Mouse (Mus musculus) CH12.LX (cell line): ENCODE data around the gene Epb41l2. TPM values are rescaled to one million over a fixed set of nuclear protein-coding genes. Genes with fewer than 3 reads are reported as not detected.

Experiments used
- DNase-seq: peaks from one replicate; pipeline ENCODE4 v3.0.0-alpha.2; 2013; ENCODE audit errors: extremely low read depth
- H3K27ac ChIP-seq: 2 replicates; pipeline ENCODE4 v1.5.1; 2012; ENCODE audit warnings: low read depth, mild to moderate bottlenecking, control low read depth, moderate library complexity; ENCODE audit not compliant: insufficient read depth
- H3K27me3 ChIP-seq: replicated peaks from 2 replicates; pipeline ENCODE3; 2012; ENCODE audit warnings: inconsistent platforms
- H3K36me3 ChIP-seq, 2 experiments: replicated peaks in 1 of 2; 2 replicates each; pipeline versions ENCODE3 to v1.6.1; 2012; ENCODE audit warnings: inconsistent platforms in 1 of 2, low read length in 1 of 2, mild to moderate bottlenecking in 1 of 2, mixed read lengths in 1 of 2, moderate library complexity in 1 of 2; ENCODE audit not compliant: control insufficient read depth in 1 of 2, insufficient read depth in 1 of 2
- H3K4me1 ChIP-seq, 2 experiments: 2 replicates each; pipeline ENCODE4 v1.6.1; 2012; ENCODE audit warnings: inconsistent platforms in 1 of 2, moderate library complexity in 1 of 2; ENCODE audit not compliant: insufficient read depth in 2 of 2, control insufficient read depth in 1 of 2
- H3K4me2 ChIP-seq: 2 replicates; pipeline ENCODE4 v1.6.1; 2012; ENCODE audit warnings: low read depth, mild to moderate bottlenecking, control low read depth; ENCODE audit not compliant: poor library complexity, insufficient read depth, severe bottlenecking
- H3K4me3 ChIP-seq, 3 experiments: fragments of 150-350 bp in 1 of 3; sonication (generic) in 1 of 3; replicated peaks in 1 of 3; 2 replicates each; pipeline versions ENCODE3 to v1.5.1; 2011 to 2012; ENCODE audit warnings: low read depth in 2 of 3, low read length in 2 of 3, mild to moderate bottlenecking in 2 of 3, moderate library complexity in 2 of 3, control low read depth in 1 of 3, improper control_type of control experiment in 1 of 3, inconsistent platforms in 1 of 3, mixed read lengths in 1 of 3; ENCODE audit not compliant: poor library complexity in 1 of 3
- H3K79me2 ChIP-seq: replicated peaks from 2 replicates; pipeline ENCODE4 v1.6.1; 2012; ENCODE audit warnings: mild to moderate bottlenecking, moderate library complexity; ENCODE audit not compliant: control insufficient read depth, poor library complexity, insufficient read depth, severe bottlenecking; ENCODE audit errors: extremely low read depth
- H3K9ac ChIP-seq: 2 replicates; pipeline ENCODE4 v1.6.1; 2012; ENCODE audit warnings: low read depth, mild to moderate bottlenecking, control low read depth, moderate library complexity; ENCODE audit not compliant: insufficient read depth
- H3K9me3 ChIP-seq: replicated peaks from 2 replicates; pipeline ENCODE3; 2012; ENCODE audit warnings: low read length, inconsistent platforms, mixed read lengths
- CHD1 ChIP-seq: IDR thresholded peaks from 2 replicates; pipeline ENCODE4 v1.6.1; 2012; ENCODE audit warnings: low read depth, low read length, improper control_type of control experiment, inconsistent platforms
- CHD2 ChIP-seq: IDR thresholded peaks from 2 replicates; pipeline ENCODE4 v1.6.1; 2011; ENCODE audit warnings: low read length, improper control_type of control experiment
- CTCF ChIP-seq, 2 experiments: IDR thresholded peaks in 1 of 2; conservative IDR thresholded peaks in 1 of 2; 2 replicates each; pipeline ENCODE4 v1.5.1; 2011 to 2012; ENCODE audit warnings: low read depth in 2 of 2, low read length in 2 of 2, improper control_type of control experiment in 1 of 2, inconsistent platforms in 1 of 2, mild to moderate bottlenecking in 1 of 2, moderate library complexity in 1 of 2
- ELF1 ChIP-seq: IDR thresholded peaks from 2 replicates; pipeline ENCODE4 v1.6.1; 2014; ENCODE audit warnings: low read depth, mild to moderate bottlenecking, inconsistent platforms, low read length, improper control_type of control experiment
- ETS1 ChIP-seq: conservative IDR thresholded peaks from 2 replicates; pipeline ENCODE4 v1.6.1; 2012; ENCODE audit warnings: low read depth, mild to moderate bottlenecking, inconsistent platforms, low read length, improper control_type of control experiment, moderate library complexity
- HCFC1 ChIP-seq: IDR thresholded peaks from 2 replicates; pipeline ENCODE4 v1.6.1; 2012; ENCODE audit warnings: low read depth, mild to moderate bottlenecking, inconsistent platforms, low read length, improper control_type of control experiment
- IRF4 ChIP-seq: IDR thresholded peaks from 2 replicates; pipeline ENCODE4 v1.6.1; 2014; ENCODE audit warnings: low read depth, mild to moderate bottlenecking, inconsistent platforms, low read length, improper control_type of control experiment
- JUND ChIP-seq: conservative IDR thresholded peaks from 2 replicates; pipeline ENCODE4 v1.6.1; 2011; ENCODE audit warnings: low read depth, low read length, improper control_type of control experiment
- KAT2A ChIP-seq: IDR thresholded peaks from 2 replicates; pipeline ENCODE4 v1.6.1; 2012; ENCODE audit warnings: low read length, improper control_type of control experiment, inconsistent platforms; ENCODE audit not compliant: insufficient replicate concordance
- MAFK ChIP-seq: IDR thresholded peaks from 2 replicates; pipeline ENCODE4 v1.6.1; 2011; ENCODE audit warnings: low read length, improper control_type of control experiment; ENCODE audit not compliant: insufficient replicate concordance
- MAZ ChIP-seq: IDR thresholded peaks from 2 replicates; pipeline ENCODE4 v1.6.1; 2012; ENCODE audit warnings: low read depth, mild to moderate bottlenecking, inconsistent platforms, low read length, improper control_type of control experiment, moderate library complexity
- MXI1 ChIP-seq: IDR thresholded peaks from 2 replicates; pipeline ENCODE4 v1.6.1; 2011; ENCODE audit warnings: mild to moderate bottlenecking, low read depth, low read length, improper control_type of control experiment
- MYC ChIP-seq: IDR thresholded peaks from 2 replicates; pipeline ENCODE4 v1.6.1; 2011; ENCODE audit warnings: low read depth, mild to moderate bottlenecking, improper control_type of control experiment, low read length
- PAX5 ChIP-seq: IDR thresholded peaks from 2 replicates; pipeline ENCODE4 v1.6.1; 2012; ENCODE audit warnings: low read length, inconsistent platforms, mixed read lengths
- POLR2A ChIP-seq: IDR thresholded peaks from 2 replicates; pipeline ENCODE4 v1.6.1; 2011; ENCODE audit warnings: low read depth, mild to moderate bottlenecking, improper control_type of control experiment, low read length
- SMC3 ChIP-seq: IDR thresholded peaks from 2 replicates; pipeline ENCODE4 v1.6.1; 2011; ENCODE audit warnings: low read depth, low read length, improper control_type of control experiment
- TBP ChIP-seq: conservative IDR thresholded peaks from 2 replicates; pipeline ENCODE4 v1.6.1; 2011; ENCODE audit warnings: low read depth, low read length, improper control_type of control experiment
- UBTF ChIP-seq: IDR thresholded peaks from 2 replicates; pipeline ENCODE4 v1.6.1; 2012; ENCODE audit warnings: low read depth, mild to moderate bottlenecking, inconsistent platforms, low read length, improper control_type of control experiment, moderate library complexity
- USF2 ChIP-seq: conservative IDR thresholded peaks from 2 replicates; pipeline ENCODE4 v1.6.1; 2011; ENCODE audit warnings: low read depth, low read length, improper control_type of control experiment
- ZC3H11A ChIP-seq: IDR thresholded peaks from 2 replicates; pipeline ENCODE4 v1.6.1; 2012; ENCODE audit warnings: low read depth, mild to moderate bottlenecking, inconsistent platforms, low read length, improper control_type of control experiment
- ZKSCAN1 ChIP-seq: IDR thresholded peaks from 2 replicates; pipeline ENCODE4 v1.6.1; 2012; ENCODE audit warnings: low read depth, inconsistent platforms, low read length, improper control_type of control experiment, borderline replicate concordance
- ZNF384 ChIP-seq: IDR thresholded peaks from 2 replicates; pipeline ENCODE4 v1.6.1; 2012; ENCODE audit warnings: low read depth, low read length, improper control_type of control experiment, inconsistent platforms
- dilution Hi-C: fragments of 300-500 bp; cut with MboI; formaldehyde crosslinking; loops from 2 replicates; pipeline ENCODE4 v1.14.3; 2020; ENCODE audit warnings: low sequenced_read_pairs; ENCODE audit not compliant: extremely low pct_unique_long_range_greater_than_20kb, extremely low pct_ligation_motif_present
- in situ Hi-C: fragments of 300-500 bp; cut with MboI; formaldehyde crosslinking; loops from 3 replicates; pipeline ENCODE4 v1.14.3; 2019; ENCODE audit warnings: low sequenced_read_pairs, low pct_ligation_motif_present, low pct_unique_long_range_greater_than_20kb, mixed read lengths
- polyA plus RNA-seq: library from polyadenylated mRNA; unstranded; fragments of >175 nt; gene quantifications from 2 replicates; pipeline ENCODE4 v1.2.1, GENCODE M21; 2012; ENCODE audit warnings: low read depth; ENCODE audit not compliant: insufficient read length
- total RNA-seq, 2 experiments: library from RNA; depleted of rRNA; stranded (reverse); fragments of 300-350 nt in 1 of 2; fragments of >200 nt in 1 of 2; gene quantifications; 2 replicates each; pipeline ENCODE4 v1.2.3; 2012 to 2014

Epb41l2 gene
- total and polyA plus RNA-seq, 3 experiments = 24.3 to 71.2 (median 28.4) TPM

GRCm38 (mm10) chr10:25513821-25514220 lies 154.2 kb downstream of the Epb41l2 start:
- H3K4me1 ChIP-seq = no peaks in the 10 kb centered on the region
- no peak overlapping the region for H3K27ac ChIP-seq
- no peaks in the 10 kb centered on the region for H3K79me2 ChIP-seq
- no peak overlapping the region for H3K4me3 ChIP-seq
- TF ChIP-seq CHD2 = no peak
- TF ChIP-seq ETS1 = no peak
- no peak for TF ChIP-seq UBTF
- no peak for TF ChIP-seq KAT2A
- no peak for TF ChIP-seq ZC3H11A
- TF ChIP-seq MAZ = no peak
- no peak for TF ChIP-seq POLR2A
- no peak for TF ChIP-seq MAFK
- TF ChIP-seq MYC = no peak
- no peak for TF ChIP-seq PAX5
- no peak for TF ChIP-seq IRF4
- no peaks in the 10 kb centered on the region for H3K27me3 ChIP-seq
- dilution Hi-C loops (no loop called here), in situ Hi-C loops (no loop called here)
- peaks cover 0 to 55% of the 10 kb centered on the region in 2 experiments for H3K36me3 ChIP-seq
- H3K9ac ChIP-seq = no peak overlapping the region
- no peak for DNase-seq
- no peaks in the 10 kb centered on the region for H3K9me3 ChIP-seq
- no peak overlapping the region for H3K4me2 ChIP-seq

- Histone ChIP-seq H3K27me3 (no peaks in the 10 kb centered on the region), H3K27ac (no peak overlapping the region), H3K9ac (no peak overlapping the region), H3K9me3 (no peaks in the 10 kb centered on the region), H3K36me3 (peaks cover 4 to 60% of the 10 kb centered on the region in 2 experiments), H3K4me1 (no peaks in the 10 kb centered on the region), H3K4me3 (no peak overlapping the region), H3K79me2 (no peaks in the 10 kb centered on the region), H3K4me2 (no peak overlapping the region)
- no peak for DNase-seq
- in situ Hi-C loops (no loop called here), dilution Hi-C loops (no loop called here)
- TF ChIP-seq MXI1 (no peak), ZKSCAN1 (no peak), ELF1 (no peak), JUND (no peak), CHD1 (no peak), KAT2A (no peak), USF2 (no peak), MAFK (no peak), UBTF (no peak), CTCF (conservative IDR thresholded peaks at IDR 0.05 in 1 of 2, IDR thresholded peaks at IDR 0.05 in 1 of 2; ENCODE audit: low read depth in 2 of 2, low read length in 2 of 2) (no peak), HCFC1 (no peak), CHD2 (no peak), IRF4 (no peak), SMC3 (no peak), TBP (no peak), ZNF384 (no peak)
These were observed 160.4 kb downstream of the Epb41l2 start for GRCm38 (mm10) chr10:25519954-25520353.
